Mouse (Mus musculus): ENCODE data around the gene Nlrp3. TPM values are rescaled to one million over a fixed set of nuclear protein-coding genes. Genes with fewer than 3 reads are reported as not detected.

Nlrp3 gene
- polyA plus RNA-seq, 1 experiment from 2014 or later, result 0.12 TPM

DNA sequence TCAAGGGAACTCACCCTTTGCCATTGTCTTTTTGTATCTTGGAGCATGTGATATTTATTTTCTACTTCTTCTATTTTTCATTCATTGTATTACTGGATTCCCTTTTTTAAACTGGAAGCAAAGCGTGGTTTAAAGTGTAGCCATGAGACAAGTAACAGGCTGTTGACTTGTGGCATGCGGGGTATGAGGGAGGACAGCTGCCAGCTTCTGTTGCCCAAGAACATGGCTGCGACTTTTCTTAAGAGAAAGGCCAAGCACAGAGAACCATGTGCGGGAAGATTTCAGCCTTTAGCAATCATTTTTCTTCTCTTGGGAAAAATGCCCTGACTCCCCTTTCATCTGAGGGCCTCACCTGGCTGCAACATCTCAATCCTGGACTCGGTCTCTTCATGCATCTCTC lies 70.3 kb downstream of the Nlrp3 start:
- no peaks in the 10 kb centered on the region for H3K4me1 ChIP-seq (replicated peaks; ENCODE audit: control insufficient read depth, insufficient read depth, low read length)
- 80% methylated on average over 5 of the region's 5 CpGs for WGBS
- DNase-seq (ENCODE audit: low spot score), result no peak

DNA sequence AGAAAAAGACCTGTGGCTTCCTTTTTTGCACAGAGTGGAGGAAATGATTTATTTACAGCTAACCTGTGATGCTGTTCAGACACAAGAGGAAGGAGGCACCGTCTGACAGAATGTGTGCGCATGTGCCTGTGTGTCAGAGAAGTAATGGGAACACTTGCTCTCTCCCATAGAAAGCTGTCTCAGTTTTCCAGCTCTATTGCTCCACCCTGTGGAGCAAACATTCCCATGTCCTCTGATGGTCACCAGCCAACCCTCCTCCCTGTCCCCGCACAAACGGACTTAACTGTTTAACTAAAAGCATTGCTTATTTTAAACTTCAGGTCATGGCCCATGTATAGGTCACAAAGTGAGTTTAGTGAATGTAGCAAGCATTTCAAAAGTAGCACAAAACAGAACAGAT lies 72.8 kb downstream of the Nlrp3 start:
- Histone ChIP-seq H3K4me2 (ENCODE audit: low read length) (no peak overlapping the region), H3K36me3 (ENCODE audit: control insufficient read depth, insufficient read depth, low read length) (no peaks in the 10 kb centered on the region), H3K4me3 (ENCODE audit: low read depth, low read length) (no peak overlapping the region), H3K9ac (ENCODE audit: low read length) (no peak overlapping the region), H3K9me3 (ENCODE audit: control insufficient read depth, low read length) (no peaks in the 10 kb centered on the region), H3K27ac (ENCODE audit: low read depth) (no peak overlapping the region), H3K4me1 (replicated peaks; ENCODE audit: control insufficient read depth, insufficient read depth, low read length) (no peaks in the 10 kb centered on the region), H3K27me3 (replicated peaks; ENCODE audit: control insufficient read depth, insufficient read depth, low read length) (no peaks in the 10 kb centered on the region)
- DNase-seq (ENCODE audit: low spot score), result no peak
- WGBS, result 28% methylated on average over 4 of the region's 4 CpGs
- no peak for ATAC-seq (replicated peaks; ENCODE audit: low FRiP score, low TSS enrichment, low read depth)

More for the DNA sequence above, 70.3 kb downstream of the Nlrp3 start:
- H3K4me3 ChIP-seq (ENCODE audit: low read depth, low read length), result no peak overlapping the region
- no peak overlapping the region for H3K4me2 ChIP-seq (ENCODE audit: low read length)
- no peaks in the 10 kb centered on the region for H3K27me3 ChIP-seq (replicated peaks; ENCODE audit: control insufficient read depth, insufficient read depth, low read length)
- H3K9ac ChIP-seq (ENCODE audit: low read length), result no peak overlapping the region
- no peak overlapping the region for H3K27ac ChIP-seq (ENCODE audit: low read depth)
- no peaks in the 10 kb centered on the region for H3K36me3 ChIP-seq (ENCODE audit: control insufficient read depth, insufficient read depth, low read length)
- no peaks in the 10 kb centered on the region for H3K9me3 ChIP-seq (ENCODE audit: control insufficient read depth, low read length)
- no peak for ATAC-seq (replicated peaks; ENCODE audit: low FRiP score, low TSS enrichment, low read depth)

Other genes starting within 250 kb of the Nlrp3 start
- 2.5 TPM in 2 replicates for gene Wnt9a, start 234.6 kb upstream of the Nlrp3 start, polyA plus RNA-seq (2014; fragmentation: Nextera tagmentation; extraction: Ambion mirVana)
- gene Prss38, start 165.9 kb upstream of the Nlrp3 start, polyA plus RNA-seq (2014; fragmentation: Nextera tagmentation; extraction: Ambion mirVana), result not detected in 2 replicates
- 11.1 and 12.4 TPM in 2 replicates for gene Jmjd4, start 91.5 kb upstream of the Nlrp3 start, polyA plus RNA-seq (2014; fragmentation: Nextera tagmentation; extraction: Ambion mirVana)
- gene Snap47, start 90.4 kb upstream of the Nlrp3 start, polyA plus RNA-seq (2014; fragmentation: Nextera tagmentation; extraction: Ambion mirVana), result 96.7 and 100 TPM in 2 replicates
- 7.4 and 7.6 TPM in 2 replicates for gene Zfp867, start 69.1 kb upstream of the Nlrp3 start, polyA plus RNA-seq (2014; fragmentation: Nextera tagmentation; extraction: Ambion mirVana)
- gene Zkscan17, start 14.8 kb upstream of the Nlrp3 start, polyA plus RNA-seq (2014; fragmentation: Nextera tagmentation; extraction: Ambion mirVana), result 21.0 and 21.9 TPM in 2 replicates
- gene Olfr222, start 34.7 kb downstream of the Nlrp3 start, polyA plus RNA-seq (2014; fragmentation: Nextera tagmentation; extraction: Ambion mirVana), result not detected in 2 replicates
- not detected in 2 replicates for gene Olfr223, start 51.7 kb downstream of the Nlrp3 start, polyA plus RNA-seq (2014; fragmentation: Nextera tagmentation; extraction: Ambion mirVana)
- gene Mprip, start 119.7 kb downstream of the Nlrp3 start, polyA plus RNA-seq (2014; fragmentation: Nextera tagmentation; extraction: Ambion mirVana), result 56.2 and 57.2 TPM in 2 replicates
- 1.5 and 1.7 TPM in 2 replicates for gene Pld6, start 246.1 kb downstream of the Nlrp3 start, polyA plus RNA-seq (2014; fragmentation: Nextera tagmentation; extraction: Ambion mirVana)